Mouse (Mus musculus) 3T3-L1 (cell line): Measurements from ENCODE around the gene Mapk11.

Experiments used
- DNase-seq: peaks from one replicate; pipeline ENCODE4 v3.0.0-alpha.2; 2015; ENCODE audit warnings: low read depth, low spot score

The Mapk11 gene

DNA sequence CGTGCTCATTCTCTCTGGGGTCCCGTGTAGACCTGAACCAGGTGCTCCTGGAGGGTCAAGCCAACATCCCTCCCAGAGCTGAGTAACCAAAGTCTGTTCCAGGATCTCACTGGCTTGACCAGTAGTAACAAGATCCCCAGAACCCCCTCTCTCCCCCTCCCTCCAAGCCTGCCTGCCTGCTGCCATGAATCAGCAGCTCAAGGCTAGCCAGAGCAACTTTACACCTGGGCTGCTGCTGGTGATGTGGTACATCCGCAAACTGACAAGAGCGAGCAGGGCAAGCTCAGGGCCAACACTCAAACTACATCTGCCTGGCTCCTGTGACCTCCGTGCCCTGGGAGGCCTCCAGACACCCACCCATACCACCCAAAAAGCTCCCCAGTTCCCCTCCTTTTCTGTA is 8.0 kb downstream of the Mapk11 start:
- no peak for DNase-seq

DNA sequence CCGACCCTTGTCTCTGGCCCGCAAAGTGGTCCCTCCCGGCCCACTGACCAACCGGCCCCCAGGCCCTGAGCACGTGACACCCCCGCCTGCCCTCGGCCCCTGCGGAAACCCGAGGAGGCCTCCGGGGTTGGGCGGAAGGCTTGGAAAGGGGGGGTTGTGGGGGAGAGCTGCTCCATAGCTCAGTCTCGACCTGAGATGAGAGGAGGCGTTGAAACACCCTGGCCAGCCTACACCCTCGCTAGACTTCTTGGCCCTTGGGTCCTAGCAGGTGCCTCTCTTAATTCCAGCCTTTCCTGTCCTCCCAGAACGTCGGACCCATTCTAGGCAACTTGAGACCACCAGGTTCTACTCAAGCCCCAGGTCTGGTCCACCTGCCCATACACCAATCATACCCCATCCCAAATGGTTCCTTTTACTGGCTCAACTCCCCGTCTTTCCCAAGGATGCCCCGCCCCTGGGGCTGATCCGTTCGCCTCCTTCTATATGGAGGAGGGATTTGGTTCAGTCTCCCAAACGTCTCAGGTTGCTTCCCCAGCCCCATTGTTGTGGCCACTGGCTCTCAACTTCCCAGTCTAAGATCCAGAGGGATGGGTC is 8.7 kb downstream of the Mapk11 start, which contains the start of gene Mapk12:
Gene Mapk12, minus strand, starts transcription at position 45 of the 594 bp plus-strand sequence.
- DNase-seq, result no peak

DNA sequence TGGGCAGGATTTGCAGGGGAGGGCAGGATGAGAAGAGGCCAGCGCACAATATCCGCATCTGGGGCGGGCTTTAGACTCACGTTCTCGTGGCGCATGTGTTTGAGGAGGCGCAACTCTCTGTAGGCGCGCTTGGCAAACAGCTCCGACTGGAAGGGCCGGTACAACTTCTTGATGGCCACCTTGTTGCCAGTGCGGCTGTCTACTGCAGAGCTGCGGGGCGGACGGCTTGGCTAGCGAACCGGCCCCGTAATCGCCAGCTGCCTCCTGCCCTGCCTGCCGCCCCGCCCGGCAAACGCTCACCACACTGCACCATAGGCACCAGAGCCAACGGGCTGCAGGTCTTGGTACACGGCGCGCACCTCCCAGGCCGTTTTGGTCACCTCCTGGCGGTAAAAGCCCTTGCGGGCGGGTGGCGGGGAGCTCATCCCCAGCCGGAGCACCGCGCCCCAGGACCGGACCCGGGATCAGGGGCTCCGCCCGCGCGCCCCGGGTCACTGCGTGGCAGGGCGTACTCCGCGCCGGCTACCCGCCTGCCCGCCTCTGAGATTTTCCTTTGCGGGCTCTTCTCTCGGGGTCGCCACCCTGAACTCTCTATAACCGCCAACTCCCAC is 9.3 kb downstream of the Mapk11 start:
- no peak for DNase-seq

- no peak for DNase-seq
Measured at GRCm38 (mm10) chr15:89138531-89138930, 10.9 kb downstream of the Mapk11 start.

- no peak for DNase-seq
Measured at GRCm38 (mm10) chr15:89138046-89138405, 11.4 kb downstream of the Mapk11 start.

DNA sequence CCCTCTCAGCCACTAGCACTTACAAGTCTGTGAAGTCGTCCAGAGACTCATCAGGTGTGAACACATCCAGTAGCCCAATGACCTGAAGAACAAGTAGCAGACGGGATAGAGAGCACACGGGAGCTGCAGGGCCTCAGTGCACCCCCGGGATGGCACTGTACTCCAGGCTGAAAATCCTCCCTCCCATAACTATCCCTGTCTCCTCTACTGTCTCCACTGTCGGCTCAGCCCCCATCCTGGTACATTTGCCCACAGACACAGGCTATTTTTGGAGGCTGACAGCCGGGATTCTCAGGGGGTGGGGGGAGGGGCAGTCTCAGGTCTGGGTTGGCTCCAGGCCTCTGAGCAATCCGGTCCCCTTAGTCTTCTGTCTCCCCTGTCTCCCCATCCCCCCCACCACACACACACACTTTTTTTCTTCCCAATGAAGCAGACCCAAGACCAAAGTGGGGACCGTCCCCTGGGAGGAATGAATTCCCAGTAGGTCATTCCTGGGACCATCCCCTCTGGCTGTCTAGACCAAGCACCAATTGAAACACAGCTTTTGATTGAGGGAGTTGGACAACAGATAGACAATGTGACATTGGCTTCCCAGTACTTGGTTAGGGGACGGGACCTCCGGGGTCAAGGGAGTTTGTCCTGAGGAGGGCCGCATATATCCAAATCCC is 11.9 kb downstream of the Mapk11 start:
- DNase-seq, result no peak

GRCm38 (mm10) chr15:89136461-89137155 is 12.8 kb downstream of the Mapk11 start:
- DNase-seq, result no peak

GRCm38 (mm10) chr15:89131316-89131715 is 18.1 kb downstream of the Mapk11 start:
- DNase-seq, result no peak

GRCm38 (mm10) chr15:89130245-89130644 is 19.2 kb downstream of the Mapk11 start:
- no peak for DNase-seq

DNA sequence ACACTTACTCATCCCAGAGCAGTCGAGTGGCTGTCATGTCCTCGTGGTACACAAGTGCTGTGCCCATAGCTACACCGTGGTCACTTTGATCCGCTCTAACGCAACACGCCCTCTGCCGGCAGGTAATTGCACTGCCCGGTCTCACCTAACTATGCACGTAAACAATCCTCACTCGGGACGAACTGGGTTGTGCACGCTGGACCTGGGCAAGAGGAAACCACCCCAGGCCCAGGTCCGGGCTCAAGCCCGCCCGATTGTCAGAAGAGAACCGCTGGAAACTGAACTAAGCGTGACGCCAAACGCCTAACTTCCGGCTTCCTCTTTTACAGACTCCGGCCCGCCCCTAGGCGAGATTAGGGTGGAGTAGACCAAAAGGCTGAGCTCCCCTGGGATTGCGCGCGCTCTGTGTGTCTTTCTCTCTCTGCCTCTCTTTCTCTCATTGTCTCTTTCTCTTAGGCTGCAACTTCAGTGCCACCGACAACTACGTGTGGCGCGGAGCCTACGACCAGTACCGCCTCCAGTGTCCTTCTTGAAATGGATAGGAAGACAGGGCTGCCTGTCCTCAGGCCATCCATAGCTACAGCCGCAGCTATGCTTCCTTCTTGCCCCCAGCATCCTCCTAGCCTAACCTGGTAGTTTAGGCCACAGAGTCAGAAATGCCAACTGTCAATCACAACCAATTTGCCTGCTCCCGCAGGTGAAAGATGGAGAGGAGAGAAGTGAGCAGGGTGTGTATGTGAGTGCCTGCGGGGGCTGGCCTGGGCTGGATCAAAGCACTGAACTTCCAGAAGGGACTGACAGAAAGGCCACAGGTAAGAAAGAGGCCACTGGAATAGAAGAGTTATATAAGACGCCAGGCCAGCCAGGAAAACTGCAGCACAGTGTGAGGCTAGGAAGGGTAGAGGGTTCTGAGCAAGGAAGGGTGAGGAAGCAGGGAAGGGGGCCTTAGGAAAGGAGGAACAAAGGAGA is 20.8 kb downstream of the Mapk11 start, which contains the start of gene Hdac10:
Gene Hdac10, minus strand, starts transcription at position 319 of the 969 bp plus-strand sequence.
- DNase-seq, result peak; percentile 85

- DNase-seq, result no peak
Measured at GRCm38 (mm10) chr15:89127364-89127940, 22.0 kb downstream of the Mapk11 start.

GRCm38 (mm10) chr15:89126622-89127021 is 22.8 kb downstream of the Mapk11 start:
- no peak for DNase-seq

DNA sequence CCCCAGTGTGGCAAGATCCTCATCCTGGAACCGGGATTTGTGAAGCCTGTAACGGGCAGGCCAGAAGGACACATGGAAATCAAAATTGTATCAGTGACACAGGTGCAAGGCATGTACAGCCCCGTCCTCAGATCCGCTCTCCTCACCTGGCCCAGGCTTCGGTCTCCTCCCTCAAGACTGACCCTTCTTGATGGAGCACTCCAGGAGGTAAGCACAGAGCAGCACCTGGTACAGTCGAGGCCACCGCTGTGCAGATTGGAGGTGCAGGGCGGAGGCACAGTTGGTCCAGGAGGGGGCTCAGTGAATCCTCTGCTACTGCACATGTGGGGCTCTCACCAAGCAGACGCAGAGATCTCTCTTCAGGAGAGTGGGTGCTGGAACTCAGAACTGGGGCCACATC is 24.1 kb downstream of the Mapk11 start:
- no peak for DNase-seq

- no peak for DNase-seq
Measured at GRCm38 (mm10) chr15:89124312-89124711, 25.1 kb downstream of the Mapk11 start.

DNA sequence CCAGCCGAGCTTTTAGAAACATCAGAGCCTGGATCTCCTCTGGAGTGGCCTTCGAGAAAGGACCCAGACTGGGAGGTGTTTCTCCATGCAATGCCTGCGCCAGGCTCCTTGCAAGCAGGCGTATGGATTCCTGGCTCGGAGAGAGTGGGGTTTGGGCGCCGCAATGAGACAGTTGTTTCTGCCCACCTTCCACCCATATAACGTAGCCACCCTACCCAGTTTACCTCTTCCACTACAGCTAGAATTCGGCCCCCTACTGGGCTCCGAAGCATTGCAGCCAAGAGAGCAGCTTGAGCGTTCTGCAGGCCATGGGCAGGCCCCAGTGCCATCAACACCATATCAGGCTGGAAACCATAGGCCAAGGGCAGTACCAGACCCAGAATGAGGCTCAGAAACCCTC is 25.8 kb downstream of the Mapk11 start:
- DNase-seq, result peak; percentile 15

DNA sequence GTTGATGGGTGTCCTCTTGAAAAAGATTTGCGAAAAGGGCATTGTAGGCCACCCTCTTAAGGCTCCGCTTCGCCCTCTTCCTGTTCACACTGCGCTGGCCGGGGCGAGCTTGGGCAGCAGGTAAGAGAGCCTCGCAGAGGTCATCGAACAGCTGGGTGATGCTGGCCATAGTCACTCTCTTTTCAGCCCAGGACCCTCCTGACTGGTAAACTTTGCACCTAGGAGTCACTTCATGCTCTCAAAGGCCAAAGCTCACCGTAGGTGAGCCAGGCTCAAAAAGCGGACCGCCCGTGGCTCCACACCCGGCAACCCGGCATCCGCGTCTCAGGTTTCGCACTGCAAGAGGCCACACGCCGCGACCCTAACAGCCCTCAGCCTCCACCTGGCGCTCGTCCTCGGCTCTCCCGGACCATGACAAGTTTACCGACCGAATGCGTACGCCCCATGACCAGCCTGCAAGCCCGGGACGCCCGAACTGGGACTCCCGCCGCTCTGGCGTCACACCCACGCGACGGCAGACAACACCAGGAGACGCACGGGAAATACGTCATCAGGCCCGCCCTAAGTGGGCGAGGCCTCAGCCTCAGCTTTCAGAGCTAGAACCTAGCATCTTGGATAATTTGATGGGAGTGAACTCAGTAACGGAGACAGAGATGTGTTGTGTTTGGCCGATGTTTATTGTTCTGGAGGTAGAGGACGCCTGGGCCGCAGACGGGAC is 26.6 kb downstream of the Mapk11 start, which contains the start of gene Tubgcp6:
Gene Tubgcp6, minus strand, starts transcription at position 464 of the 718 bp plus-strand sequence.
- peak; percentile 95 for DNase-seq

- no peak for DNase-seq
Measured at GRCm38 (mm10) chr15:89118007-89118406, 31.4 kb downstream of the Mapk11 start.

GRCm38 (mm10) chr15:89110147-89110546 is 39.3 kb downstream of the Mapk11 start:
- DNase-seq, result peak; percentile 86

- DNase-seq, result no peak
Measured at GRCm38 (mm10) chr15:89106976-89107375, 42.5 kb downstream of the Mapk11 start.

DNA sequence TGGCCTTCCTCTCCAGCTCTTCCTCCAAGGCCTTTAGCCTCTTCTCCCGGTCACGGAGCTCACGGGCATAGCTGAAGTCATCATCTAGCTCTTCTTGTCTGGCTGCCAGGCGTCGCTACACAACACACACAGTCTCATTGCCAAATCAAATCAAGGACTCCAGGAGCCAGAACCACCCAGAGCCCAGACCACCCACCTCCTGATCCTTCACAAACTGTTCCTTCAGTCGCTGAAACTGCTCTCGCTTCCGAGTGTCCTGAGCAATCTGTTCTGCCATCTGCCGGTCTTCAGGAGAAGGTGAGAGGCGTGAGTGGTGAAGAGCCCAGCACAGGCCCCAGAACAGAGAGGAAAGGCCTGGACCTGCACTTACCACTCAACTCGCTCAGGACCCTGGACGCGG is 43.4 kb downstream of the Mapk11 start:
- DNase-seq, result no peak
